Comparison of ENCODE assay signal across 8 mouse cellular contexts in genomic region chr10:79958140-79958816, GRCm38 (mm10). TPM values are rescaled to one million over a fixed set of nuclear protein-coding genes. Genes with fewer than 3 reads are reported as not detected.
A peak's percentile ranks its signal among the peaks of the same experiment; 100 is the strongest.
DNase-seq lines count a peak whose midpoint lies in the region; ATAC-seq lines count a peak whose summit lies in the region.

No protein-coding gene starts in this region.

- H3K9me3 ChIP-seq in forebrain, embryonic 13.5 days (replicated peaks), result no peaks in the 10 kb centered on the region

- H3K36me3 ChIP-seq in forebrain, embryonic 13.5 days (ENCODE audit: poor library complexity, severe bottlenecking), result peaks cover 22% of the 10 kb centered on the region

- no peak overlapping the region for H3K4me3 ChIP-seq in forebrain, embryonic 13.5 days

- H3K27ac ChIP-seq in forebrain, embryonic 13.5 days, result no peak overlapping the region

- intact Hi-C loops in heart, postnatal 25 days (cut with DNase I), result loop anchor here (1.0 kb wide), 1 partner anchor 33 kb away; no protein-coding TSS in a partner anchor

- H3K4me2 ChIP-seq in forebrain, embryonic 13.5 days, result peak overlapping the region; percentile 25

- ATAC-seq in forebrain, embryonic 13.5 days, result no peak

- H3K27me3 ChIP-seq in forebrain, embryonic 13.5 days, result 0 out of 2 replicates have a peak, but pooled peaks cover 5% of the 10 kb centered on the region

- 16% methylated on average over 21 of the region's 21 CpGs for WGBS in forebrain, embryonic 13.5 days

- DNase-seq in MEL-GATA-1-ER (ENCODE audit: extremely low read depth, low read depth), result peak; percentile 41
- peak; percentile 79 for DNase-seq in c-Kit-positive CD71-negative TER-119-negative erythroid progenitor cells, embryonic 14.5 days (ENCODE audit: low read depth)
- peak; percentile 59 for DNase-seq in heart, postnatal 25 days (ENCODE audit: low spot score)
- peak; percentile 64 for DNase-seq in layer of hippocampus, adult 9-10 months (ENCODE audit: low spot score)
- peak; percentile 93 for DNase-seq in lung, postnatal 10 days
- DNase-seq in retina, postnatal 1 day, result peak; percentile 89
- peak; percentile 73 for DNase-seq in urinary bladder, postnatal 25 days (ENCODE audit: low spot score)

- peaks cover 15% of the 10 kb centered on the region for H3K4me1 ChIP-seq in forebrain, embryonic 13.5 days

- H3K9ac ChIP-seq in forebrain, embryonic 13.5 days, result no peak overlapping the region

RNA-seq across cellular contexts. Expression of gene Wdr18, which starts 1.7 kb away (rescaled TPM):
- polyA plus RNA-seq in forebrain, embryonic 13.5 days (2015; fragmentation: Nextera tagmentation; extraction: Ambion mirVana), result 80.2 and 94.8 TPM in 2 replicates
- 10 to 100 TPM; 20.5 to 30.1 TPM for total RNA-seq in heart, postnatal 25 days (2021)

RNA-seq across cellular contexts. Expression of gene Grin3b, which starts 12.2 kb away (rescaled TPM):
- polyA plus RNA-seq in forebrain, embryonic 13.5 days (2015; fragmentation: Nextera tagmentation; extraction: Ambion mirVana), result 0.38 and 0.57 TPM in 2 replicates
- total RNA-seq in heart, postnatal 25 days (2021), result under 1 TPM; 0.14 to 0.21 TPM

RNA-seq across cellular contexts. Expression of gene Tmem259, which starts 25.9 kb away (rescaled TPM):
- 11.2 and 12.0 TPM in 2 replicates for polyA plus RNA-seq in forebrain, embryonic 13.5 days (2015; fragmentation: Nextera tagmentation; extraction: Ambion mirVana)
- total RNA-seq in heart, postnatal 25 days (2021), result 100 to 1,000 TPM; 110 to 115 TPM

RNA-seq across cellular contexts. Expression of gene Cnn2, which starts 30.1 kb away (rescaled TPM):
- polyA plus RNA-seq in forebrain, embryonic 13.5 days (2015; fragmentation: Nextera tagmentation; extraction: Ambion mirVana), result 30.0 and 32.2 TPM in 2 replicates
- 10 to 100 TPM; 35.9 to 36.6 TPM for total RNA-seq in heart, postnatal 25 days (2021)

RNA-seq across cellular contexts. Expression of gene Arid3a, which starts 31.4 kb away (rescaled TPM):
- 2.5 and 3.6 TPM in 2 replicates for polyA plus RNA-seq in forebrain, embryonic 13.5 days (2015; fragmentation: Nextera tagmentation; extraction: Ambion mirVana)
- total RNA-seq in heart, postnatal 25 days (2021), result 1 to 10 TPM; 1.9 to 2.0 TPM

Comparison
In these comparisons a context has a peak if more than half of its experiments do, and no peak if none do; other contexts are left out.
1. DNase-seq: peak in every context shown above with its lines; median percentile 93 in lung, postnatal 10 days; 89 in retina, postnatal 1 day; 79 in c-Kit-positive CD71-negative TER-119-negative erythroid progenitor cells, embryonic 14.5 days; 73 in urinary bladder, postnatal 25 days; 64 in layer of hippocampus, adult 9-10 months; 59 in heart, postnatal 25 days; 41 in MEL-GATA-1-ER.